Mouse (Mus musculus): Measurements from ENCODE around the gene Pigyl.
A peak's percentile ranks its signal among the peaks of the same experiment; 100 is the strongest.

GRCm38 (mm10) chr9:22155614-22156013 lies 1.0 kb upstream of the Pigyl start:
- peak; percentile 64 for TF ChIP-seq CTCF (IDR thresholded peaks at IDR 0.05; ENCODE audit: low read depth, low read length)
- TF ChIP-seq GATA1 (IDR thresholded peaks at IDR 0.05; ENCODE audit: borderline replicate concordance, low read length) = no peak
- TF ChIP-seq TAL1 (conservative IDR thresholded peaks at IDR 0.05; ENCODE audit: low read depth, low read length) = no peak

Data from G1E (cell line).